Mouse (Mus musculus): ENCODE data around the gene Tubg1.
A peak's percentile ranks its signal among the peaks of the same experiment; 100 is the strongest.

DNA sequence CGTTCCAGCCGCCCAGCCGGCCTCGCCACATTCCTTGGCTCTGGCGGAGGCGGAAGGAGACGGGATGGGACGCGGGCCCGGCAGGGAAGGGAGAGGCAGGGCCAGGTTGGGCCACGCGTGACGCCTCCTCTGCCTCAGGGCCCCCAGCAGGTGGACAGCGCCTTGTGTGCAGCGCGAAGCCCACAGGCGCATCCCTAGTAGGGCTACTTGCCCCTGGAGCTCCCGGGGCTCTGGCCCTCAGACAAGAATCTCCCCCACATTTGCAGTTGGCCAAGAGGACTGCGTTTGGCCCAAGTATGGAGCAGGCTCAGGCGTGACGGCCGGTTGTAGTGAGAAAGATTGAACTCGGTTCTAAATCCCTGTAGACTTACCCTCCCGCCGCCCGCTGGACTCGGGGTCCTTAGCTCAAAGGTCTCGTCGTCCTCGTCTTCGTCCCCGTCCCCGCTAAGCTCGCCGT lies 50.6 kb downstream of the Tubg1 start, which contains the start of gene Cntnap1:
- peak; percentile 3; the same call in 1 of the 2 replicates for TF ChIP-seq CTCF (IDR thresholded peaks at IDR 0.05; ENCODE audit: low read depth)
- no peak for TF ChIP-seq EP300 (IDR thresholded peaks at IDR 0.05; ENCODE audit: low read depth)

Measured in heart, postnatal 0 days (tissue).